Mouse (Mus musculus) midbrain, embryonic 16.5 days (tissue): Measurements from ENCODE around the gene Tbx2. TPM values are rescaled to one million over a fixed set of nuclear protein-coding genes. Genes with fewer than 3 reads are reported as not detected.

Experiments used
- ATAC-seq: fragments of 200-750 bp; cut with Nextera tagmentation; 2 replicates; pipeline ENCODE4 v1.8.0; 2017; ENCODE audit warnings: moderate TSS enrichment
- H3K27ac ChIP-seq: fragments of 300-500 bp; sonication (generic); 2 replicates; pipeline ENCODE4 v1.5.1; 2014; ENCODE audit warnings: mild to moderate bottlenecking, low read length, mixed read lengths
- H3K27me3 ChIP-seq: fragments of 300-500 bp; sonication (generic); 2 replicates; pipeline ENCODE4 v1.6.1; 2014; ENCODE audit warnings: low read depth, low read length, mixed read lengths; ENCODE audit not compliant: control insufficient read depth, insufficient read depth
- H3K36me3 ChIP-seq: fragments of 300-500 bp; sonication (generic); 2 replicates; pipeline ENCODE4 v1.6.1; 2014; ENCODE audit warnings: mild to moderate bottlenecking, low read length, moderate library complexity, mixed read lengths; ENCODE audit not compliant: control insufficient read depth, insufficient read depth
- H3K4me1 ChIP-seq: fragments of 300-500 bp; sonication (generic); 2 replicates; pipeline ENCODE4 v1.6.1; 2014; ENCODE audit warnings: mild to moderate bottlenecking, low read length, mixed read lengths; ENCODE audit not compliant: control insufficient read depth, insufficient read depth
- H3K4me2 ChIP-seq: fragments of 300-500 bp; sonication (generic); 2 replicates; pipeline ENCODE4 v1.6.1; 2014; ENCODE audit warnings: mild to moderate bottlenecking, low read length, mixed read lengths
- H3K4me3 ChIP-seq: fragments of 300-500 bp; sonication (generic); 2 replicates; pipeline ENCODE4 v1.5.1; 2014; ENCODE audit warnings: low read depth, mild to moderate bottlenecking, low read length, moderate library complexity, mixed read lengths
- H3K9ac ChIP-seq: fragments of 300-500 bp; sonication (generic); 2 replicates; pipeline ENCODE4 v1.6.1; 2014; ENCODE audit warnings: low read depth, low read length, mixed read lengths
- H3K9me3 ChIP-seq: fragments of 300-500 bp; sonication (generic); replicated peaks from 2 replicates; pipeline ENCODE4 v1.6.1; 2014; ENCODE audit warnings: mild to moderate bottlenecking, low read length, mixed read lengths; ENCODE audit not compliant: control insufficient read depth, poor library complexity, severe bottlenecking
- WGBS: fragments of 180-500 bp; shearing (Covaris S2); extraction: QIAGEN DNeasy Blood & Tissue Kit; methylation state at CpG from one replicate; pipeline ENCODE4 v1.1.7; 2014; 5-methylcytosine and 5-hydroxymethylcytosine counted together
- polyA plus RNA-seq: library from polyadenylated mRNA; unstranded; fragments of >200 nt; fragmentation: Nextera tagmentation; extraction: Ambion mirVana; gene quantifications from 2 replicates; pipeline ENCODE4 v1.2.1, GENCODE M21; 2015

The Tbx2 gene
- polyA plus RNA-seq, 1 experiment from 2014 or later: 0.57 TPM

- no peak for ATAC-seq
- H3K27me3 ChIP-seq: peaks cover 55% of the 10 kb centered on the region
- H3K4me1 ChIP-seq: peaks cover 9% of the 10 kb centered on the region
- no peak overlapping the region for H3K4me2 ChIP-seq
- WGBS: 1% methylated on average over 32 of the region's 32 CpGs
- H3K9ac ChIP-seq: no peak overlapping the region
- H3K27ac ChIP-seq: no peak overlapping the region
- no peak overlapping the region for H3K4me3 ChIP-seq
- no peaks in the 10 kb centered on the region for H3K36me3 ChIP-seq
- no peaks in the 10 kb centered on the region for H3K9me3 ChIP-seq
Observed at GRCm38 (mm10) chr11:85836523-85837290, 4.4 kb downstream of the Tbx2 start.

- Histone ChIP-seq H3K9me3 (no peaks in the 10 kb centered on the region), H3K27me3 (peaks cover 57% of the 10 kb centered on the region), H3K9ac (no peak overlapping the region), H3K27ac (no peak overlapping the region), H3K4me2 (no peak overlapping the region), H3K4me3 (no peak overlapping the region), H3K4me1 (peaks cover 12% of the 10 kb centered on the region), H3K36me3 (no peaks in the 10 kb centered on the region)
- WGBS: 1% methylated on average over 18 of the region's 18 CpGs
- ATAC-seq: no peak
Observed at GRCm38 (mm10) chr11:85837291-85837647, 4.9 kb downstream of the Tbx2 start.

GRCm38 (mm10) chr11:85837648-85838423 lies 5.5 kb downstream of the Tbx2 start:
- H3K9me3 ChIP-seq: no peaks in the 10 kb centered on the region
- H3K4me2 ChIP-seq: no peak overlapping the region
- WGBS: under 1% methylated on average over 67 of the region's 67 CpGs
- H3K27ac ChIP-seq: no peak overlapping the region
- no peak for ATAC-seq
- peaks cover 63% of the 10 kb centered on the region for H3K27me3 ChIP-seq
- H3K9ac ChIP-seq: no peak overlapping the region
- H3K4me1 ChIP-seq: peaks cover 12% of the 10 kb centered on the region
- no peaks in the 10 kb centered on the region for H3K36me3 ChIP-seq
- 0 out of 2 replicates have a peak overlapping the region, but pooled peaks have one; percentile 10 for H3K4me3 ChIP-seq

- Histone ChIP-seq H3K9ac (no peak overlapping the region), H3K4me2 (no peak overlapping the region), H3K27ac (no peak overlapping the region), H3K36me3 (no peaks in the 10 kb centered on the region), H3K27me3 (peaks cover 70% of the 10 kb centered on the region), H3K4me1 (peaks cover 9% of the 10 kb centered on the region), H3K4me3 (no peak overlapping the region), H3K9me3 (no peaks in the 10 kb centered on the region)
- ATAC-seq: no peak
- 5% methylated on average over 20 of the region's 20 CpGs for WGBS
Observed at GRCm38 (mm10) chr11:85838424-85839257, 6.3 kb downstream of the Tbx2 start.

GRCm38 (mm10) chr11:85839258-85840030 lies 7.1 kb downstream of the Tbx2 start:
- H3K27me3 ChIP-seq: peaks cover 66% of the 10 kb centered on the region
- 10% methylated on average over 7 of the region's 7 CpGs for WGBS
- H3K27ac ChIP-seq: no peak overlapping the region
- H3K9ac ChIP-seq: no peak overlapping the region
- H3K4me1 ChIP-seq: peaks cover 13% of the 10 kb centered on the region
- H3K4me2 ChIP-seq: no peak overlapping the region
- ATAC-seq: no peak
- no peaks in the 10 kb centered on the region for H3K36me3 ChIP-seq
- no peaks in the 10 kb centered on the region for H3K9me3 ChIP-seq
- H3K4me3 ChIP-seq: no peak overlapping the region

GRCm38 (mm10) chr11:85840031-85840802 lies 7.9 kb downstream of the Tbx2 start:
- 4% methylated on average over 27 of the region's 27 CpGs for WGBS
- ATAC-seq: no peak
- H3K4me3 ChIP-seq: peak overlapping the region; percentile 8; the same call in 1 of the 2 replicates
- no peaks in the 10 kb centered on the region for H3K36me3 ChIP-seq
- H3K4me1 ChIP-seq: peaks cover 14% of the 10 kb centered on the region
- H3K9me3 ChIP-seq: no peaks in the 10 kb centered on the region
- peaks cover 66% of the 10 kb centered on the region for H3K27me3 ChIP-seq
- peak overlapping the region; percentile 10; the same call in 1 of the 2 replicates for H3K4me2 ChIP-seq
- H3K27ac ChIP-seq: no peak overlapping the region
- no peak overlapping the region; the same call in 1 of the 2 replicates for H3K9ac ChIP-seq

- H3K27ac ChIP-seq: no peak overlapping the region
- H3K27me3 ChIP-seq: peaks cover 65% of the 10 kb centered on the region
- WGBS: 2% methylated on average over 21 of the region's 21 CpGs
- peaks cover 14% of the 10 kb centered on the region for H3K4me1 ChIP-seq
- H3K9me3 ChIP-seq: no peaks in the 10 kb centered on the region
- H3K9ac ChIP-seq: no peak overlapping the region; the same call in 1 of the 2 replicates
- ATAC-seq: no peak
- peak overlapping the region; percentile 10; the same call in 1 of the 2 replicates for H3K4me2 ChIP-seq
- H3K4me3 ChIP-seq: peak overlapping the region; percentile 8; the same call in 1 of the 2 replicates
- no peaks in the 10 kb centered on the region for H3K36me3 ChIP-seq
Observed at GRCm38 (mm10) chr11:85840803-85841145, 8.4 kb downstream of the Tbx2 start.
